Mouse (Mus musculus): ENCODE measurements around the gene Prss8. TPM values are rescaled to one million over a fixed set of nuclear protein-coding genes. Genes with fewer than 3 reads are reported as not detected.

The Prss8 gene
- 0.41 and 1.6 TPM in 2 replicates for polyA plus RNA-seq (2021; fragmentation: Nextera tagmentation)
- long read RNA-seq, experiment 1, partial matches to known transcripts: 0 of 2 reads
- long read RNA-seq, experiment 1, other reads (novel, unspliced or antisense): 2 of 2 reads
- long read RNA-seq, experiment 2: 0 reads

GRCm38 (mm10) chr7:127929923-127930322, at the start of gene Prss8:
Prss8 (minus strand) TSS chr7:127930104.

GRCm38 (mm10) chr7:127967004-127967921, 37.4 kb upstream of the Prss8 start, which contains the start of gene Fus:
Fus (plus strand) TSS chr7:127967457.

GRCm38 (mm10) chr7:127946470-127947023, 16.6 kb upstream of the Prss8 start, which contains the start of gene Prss36:
Prss36 (minus strand) TSS chr7:127946725.

GRCm38 (mm10) chr7:127912190-127912871, 17.6 kb downstream of the Prss8 start, which contains the start of gene Kat8:
Kat8 (plus strand) TSS chr7:127912516.

GRCm38 (mm10) chr7:127903971-127904796, 25.7 kb downstream of the Prss8 start, which contains the start of gene Bckdk:
Bckdk (plus strand) TSS chr7:127904082.

GRCm38 (mm10) chr7:127895442-127895841, 34.5 kb downstream of the Prss8 start, which contains the start of the genes Gm21974 and Vkorc1:
Gm21974 (minus strand) TSS chr7:127895454.
Vkorc1 (minus strand) TSS chr7:127895617.

GRCm38 (mm10) chr7:127890798-127891197, 39.1 kb downstream of the Prss8 start, which contains the start of gene Prss53:
Prss53 (minus strand) TSS chr7:127890970.

GRCm38 (mm10) chr7:127876467-127877348, 53.2 kb downstream of the Prss8 start, which contains the start of gene Zfp668:
Zfp668 (minus strand) TSS chr7:127876828.

GRCm38 (mm10) chr7:127876041-127876466, 53.9 kb downstream of the Prss8 start, which contains the start of gene Zfp646:
Zfp646 (plus strand) TSS chr7:127876221.

Other genes with a start within 250 kb of the Prss8 start
- gene Bcl7c, start 221.2 kb downstream of the Prss8 start, polyA plus RNA-seq (2021; fragmentation: Nextera tagmentation): 5.1 and 6.0 TPM in 2 replicates
- 4.1 and 4.5 TPM in 2 replicates for gene Ctf1, start 217.4 kb downstream of the Prss8 start, polyA plus RNA-seq (2021; fragmentation: Nextera tagmentation)
- gene Ctf2, start 197.9 kb downstream of the Prss8 start, polyA plus RNA-seq (2021; fragmentation: Nextera tagmentation): 0.08 TPM in 1 of 2 replicates, not detected in the other
- gene Fbxl19, start 185.6 kb downstream of the Prss8 start, polyA plus RNA-seq (2021; fragmentation: Nextera tagmentation): 1.0 TPM in 2 replicates
- gene Orai3, start 160.3 kb downstream of the Prss8 start, polyA plus RNA-seq (2021; fragmentation: Nextera tagmentation): 31.4 and 32.6 TPM in 2 replicates
- gene Setd1a, start 153.4 kb downstream of the Prss8 start, polyA plus RNA-seq (2021; fragmentation: Nextera tagmentation): 7.7 and 12.9 TPM in 2 replicates
- gene Gm49388, start 144.5 kb downstream of the Prss8 start, polyA plus RNA-seq (2021; fragmentation: Nextera tagmentation): not detected in 2 replicates
- 5.9 and 14.2 TPM in 2 replicates for gene Hsd3b7, start 129.5 kb downstream of the Prss8 start, polyA plus RNA-seq (2021; fragmentation: Nextera tagmentation)
- gene Stx4a, start 105.8 kb downstream of the Prss8 start, polyA plus RNA-seq (2021; fragmentation: Nextera tagmentation): 9.9 and 10.7 TPM in 2 replicates
- 29.2 and 31.2 TPM in 2 replicates for gene Stx1b, start 105.6 kb downstream of the Prss8 start, polyA plus RNA-seq (2021; fragmentation: Nextera tagmentation)
- gene Zfp646, start 53.9 kb downstream of the Prss8 start, polyA plus RNA-seq (2021; fragmentation: Nextera tagmentation): 4.8 and 5.7 TPM in 2 replicates
- gene Zfp668, start 53.3 kb downstream of the Prss8 start, polyA plus RNA-seq (2021; fragmentation: Nextera tagmentation): 9.2 and 11.8 TPM in 2 replicates
- 0.75 and 0.94 TPM in 2 replicates for gene Prss53, start 39.1 kb downstream of the Prss8 start, polyA plus RNA-seq (2021; fragmentation: Nextera tagmentation)
- gene Gm21974, start 34.6 kb downstream of the Prss8 start, polyA plus RNA-seq (2021; fragmentation: Nextera tagmentation): not detected in 2 replicates
- 103 and 112 TPM in 2 replicates for gene Vkorc1, start 34.5 kb downstream of the Prss8 start, polyA plus RNA-seq (2021; fragmentation: Nextera tagmentation)
- 53.7 and 57.1 TPM in 2 replicates for gene Bckdk, start 26.0 kb downstream of the Prss8 start, polyA plus RNA-seq (2021; fragmentation: Nextera tagmentation)
- 14.9 and 15.5 TPM in 2 replicates for gene Kat8, start 17.6 kb downstream of the Prss8 start, polyA plus RNA-seq (2021; fragmentation: Nextera tagmentation)
- 17.7 TPM in 2 replicates for gene Prss36, start 16.6 kb upstream of the Prss8 start, polyA plus RNA-seq (2021; fragmentation: Nextera tagmentation)
- 5.8 TPM in 2 replicates for gene Fus, start 37.4 kb upstream of the Prss8 start, polyA plus RNA-seq (2021; fragmentation: Nextera tagmentation)
- gene Pycard, start 63.8 kb upstream of the Prss8 start, polyA plus RNA-seq (2021; fragmentation: Nextera tagmentation): 16.7 and 20.5 TPM in 2 replicates
- gene Trim72, start 73.8 kb upstream of the Prss8 start, polyA plus RNA-seq (2021; fragmentation: Nextera tagmentation): not detected in 2 replicates
- gene Itgam, start 132.5 kb upstream of the Prss8 start, polyA plus RNA-seq (2021; fragmentation: Nextera tagmentation): 3.3 and 3.4 TPM in 2 replicates
- 0.04 TPM in 1 of 2 replicates, not detected in the other for gene Gm49368, start 132.6 kb upstream of the Prss8 start, polyA plus RNA-seq (2021; fragmentation: Nextera tagmentation)
- 0.14 and 0.23 TPM in 2 replicates for gene Itgax, start 199.4 kb upstream of the Prss8 start, polyA plus RNA-seq (2021; fragmentation: Nextera tagmentation)
- gene Itgad, start 224.3 kb upstream of the Prss8 start, polyA plus RNA-seq (2021; fragmentation: Nextera tagmentation): 0.50 and 0.52 TPM in 2 replicates